Mouse (Mus musculus): ENCODE measurements around the gene Gm14440. TPM values are rescaled to one million over a fixed set of nuclear protein-coding genes. Genes with fewer than 3 reads are reported as not detected.
"Not testable (repeated sequence)": the region's sequence is repeated elsewhere in the genome, so short reads cannot be mapped to it uniquely, and the experiment has no call there.

Gene Gm14440
- total RNA-seq (2017) = 6.4 TPM in 1 of 2 replicates, not detected in the other

- not testable (repeated sequence) for ATAC-seq (replicated peaks in 1 of 2; ENCODE audit: insufficient read depth in 1 of 2, low FRiP score in 2 of 2, low TSS enrichment in 1 of 2, low read depth in 1 of 2, poor library complexity in 2 of 2, severe bottlenecking in 2 of 2)
Measured at GRCm38 (mm10) chr2:175274825-175275224, at the start of gene Gm14440. Gene Gm14440, plus strand, starts transcription at chr2:175275125.

Other genes starting within 250 kb of the Gm14440 start
- gene Gm14393, start 207.3 kb upstream of the Gm14440 start, total RNA-seq (2017) = not detected in 2 replicates
- gene Gm14399, start 133.1 kb upstream of the Gm14440 start, total RNA-seq (2017) = 12.6 and 15.7 TPM in 2 replicates
- gene Gm14443, start 99.3 kb upstream of the Gm14440 start, total RNA-seq (2017) = 0.89 and 1.9 TPM in 2 replicates
- gene Gm14391, start 68.2 kb upstream of the Gm14440 start, total RNA-seq (2017) = 19.8 and 22.5 TPM in 2 replicates
- 20.5 and 29.8 TPM in 2 replicates for gene Gm4631, start 63.1 kb downstream of the Gm14440 start, total RNA-seq (2017)
- gene Zfp968, start 97.3 kb downstream of the Gm14440 start, total RNA-seq (2017) = 4.0 and 20.6 TPM in 2 replicates
- 4.8 and 14.1 TPM in 2 replicates for gene Gm4724, start 160.7 kb downstream of the Gm14440 start, total RNA-seq (2017)
- 11.7 and 15.2 TPM in 2 replicates for gene Zfp965, start 194.9 kb downstream of the Gm14440 start, total RNA-seq (2017)